Mouse (Mus musculus) neural tube, embryonic 11.5 days (tissue): ENCODE measurements around the gene Sh2d6. TPM values are rescaled to one million over a fixed set of nuclear protein-coding genes. Genes with fewer than 3 reads are reported as not detected.

Source experiments
- ATAC-seq: fragments of 200-750 bp; cut with Nextera tagmentation; 2 replicates; pipeline ENCODE4 v1.8.0; 2017; ENCODE audit warnings: moderate number of reproducible peaks, mild to moderate bottlenecking, moderate TSS enrichment, moderate library complexity; ENCODE audit not compliant: insufficient read depth, low FRiP score, low TSS enrichment
- DNase-seq: peaks from one replicate; pipeline ENCODE4 v3.0.0-alpha.2; 2015; ENCODE audit warnings: low spot score
- H3K27ac ChIP-seq: fragments of 300-500 bp; sonication (generic); 2 replicates; pipeline ENCODE4 v1.5.1; 2014; ENCODE audit warnings: low read depth, mild to moderate bottlenecking, low read length
- H3K27me3 ChIP-seq: fragments of 300-500 bp; sonication (generic); 2 replicates; pipeline ENCODE4 v1.6.1; 2014; ENCODE audit warnings: mild to moderate bottlenecking, low read length, mixed read lengths; ENCODE audit not compliant: control insufficient read depth, insufficient read depth
- H3K36me3 ChIP-seq: fragments of 300-500 bp; sonication (generic); 2 replicates; pipeline ENCODE4 v1.6.1; 2014; ENCODE audit warnings: mild to moderate bottlenecking, low read length, moderate library complexity, mixed read lengths; ENCODE audit not compliant: control insufficient read depth, insufficient read depth
- H3K4me1 ChIP-seq: fragments of 300-500 bp; sonication (generic); 2 replicates; pipeline ENCODE4 v1.6.1; 2014; ENCODE audit warnings: low read length, mixed read lengths; ENCODE audit not compliant: control insufficient read depth, insufficient read depth
- H3K4me2 ChIP-seq: fragments of 300-500 bp; sonication (generic); 2 replicates; pipeline ENCODE4 v1.6.1; 2014; ENCODE audit warnings: low read depth, mild to moderate bottlenecking, moderate library complexity
- H3K4me3 ChIP-seq: fragments of 300-500 bp; sonication (generic); 2 replicates; pipeline ENCODE4 v1.5.1; 2014; ENCODE audit warnings: low read depth, low read length
- H3K9ac ChIP-seq: fragments of 300-500 bp; sonication (generic); 2 replicates; pipeline ENCODE4 v1.6.1; 2014; ENCODE audit warnings: mild to moderate bottlenecking, low read length
- H3K9me3 ChIP-seq: fragments of 300-500 bp; sonication (generic); 2 replicates; pipeline ENCODE4 v1.6.1; 2016; ENCODE audit warnings: low read length; ENCODE audit not compliant: control insufficient read depth
- WGBS: fragments of 180-500 bp; shearing (Covaris S2); extraction: QIAGEN DNeasy Blood & Tissue Kit; methylation state at CpG from one replicate; pipeline ENCODE4 v1.1.7; 2014; 5-methylcytosine and 5-hydroxymethylcytosine counted together
- polyA plus RNA-seq: library from polyadenylated mRNA; unstranded; fragments of >200 nt; fragmentation: Nextera tagmentation; extraction: Ambion mirVana; gene quantifications from 2 replicates; pipeline ENCODE4 v1.2.1, GENCODE M21; 2014

The Sh2d6 gene
- polyA plus RNA-seq, 1 experiment from 2014 or later, result not detected

GRCm38 (mm10) chr6:72553079-72553412 is 31.5 kb upstream of the Sh2d6 start:
- Histone ChIP-seq H3K4me1 (peaks cover 3% of the 10 kb centered on the region; the same call in 1 of the 2 replicates), H3K9me3 (no peaks in the 10 kb centered on the region), H3K9ac (peak overlapping the region; percentile 52), H3K27ac (peak overlapping the region; percentile 47), H3K27me3 (no peaks in the 10 kb centered on the region), H3K4me3 (peak overlapping the region; percentile 43), H3K36me3 (no peaks in the 10 kb centered on the region), H3K4me2 (peak overlapping the region; percentile 62)
- DNase-seq, result no peak
- 12% methylated on average over 8 of the region's 8 CpGs for WGBS
- no peak; the same call in 1 of the 2 replicates for ATAC-seq

GRCm38 (mm10) chr6:72552171-72553078 is 30.9 kb upstream of the Sh2d6 start:
- peak overlapping the region; percentile 43 for H3K4me3 ChIP-seq
- 20% methylated on average over 27 of the region's 27 CpGs for WGBS
- ATAC-seq, result peak; percentile 86

GRCm38 (mm10) chr6:72550503-72551100 is 29.1 kb upstream of the Sh2d6 start:
- Histone ChIP-seq H3K27ac (no peak overlapping the region), H3K36me3 (no peaks in the 10 kb centered on the region), H3K4me1 (peaks cover 3% of the 10 kb centered on the region; the same call in 1 of the 2 replicates), H3K9me3 (no peaks in the 10 kb centered on the region; the same call in none of the 2 replicates), H3K4me3 (no peak overlapping the region), H3K4me2 (no peak overlapping the region), H3K27me3 (no peaks in the 10 kb centered on the region), H3K9ac (no peak overlapping the region)
- no peak for DNase-seq
- WGBS, result 89% methylated on average over 10 of the region's 10 CpGs
- no peak for ATAC-seq

More at GRCm38 (mm10) chr6:72552171-72553078, 30.9 kb upstream of the Sh2d6 start:
- no peaks in the 10 kb centered on the region for H3K27me3 ChIP-seq
- no peaks in the 10 kb centered on the region for H3K36me3 ChIP-seq
- peak overlapping the region; percentile 47 for H3K27ac ChIP-seq
- no peaks in the 10 kb centered on the region; the same call in 1 of the 2 replicates for H3K9me3 ChIP-seq
- H3K4me2 ChIP-seq, result peak overlapping the region; percentile 62
- H3K9ac ChIP-seq, result peak overlapping the region; percentile 52
- H3K4me1 ChIP-seq, result peaks cover 3% of the 10 kb centered on the region; the same call in 1 of the 2 replicates
- DNase-seq, result peak; percentile 82

- Histone ChIP-seq H3K9ac (no peak overlapping the region), H3K27me3 (no peaks in the 10 kb centered on the region), H3K4me3 (no peak overlapping the region), H3K4me2 (no peak overlapping the region), H3K4me1 (peaks cover 3% of the 10 kb centered on the region; the same call in 1 of the 2 replicates), H3K9me3 (no peaks in the 10 kb centered on the region; the same call in none of the 2 replicates), H3K27ac (no peak overlapping the region), H3K36me3 (no peaks in the 10 kb centered on the region)
- 63% methylated on average over 6 of the region's 6 CpGs for WGBS
- ATAC-seq (no peak), DNase-seq (no peak)
Observed at GRCm38 (mm10) chr6:72550025-72550424, 28.5 kb upstream of the Sh2d6 start.

- Histone ChIP-seq H3K4me2 (no peak overlapping the region), H3K27me3 (no peaks in the 10 kb centered on the region), H3K4me3 (no peak overlapping the region), H3K36me3 (no peaks in the 10 kb centered on the region), H3K27ac (no peak overlapping the region), H3K9ac (no peak overlapping the region), H3K4me1 (peaks cover 3% of the 10 kb centered on the region; the same call in 1 of the 2 replicates), H3K9me3 (no peaks in the 10 kb centered on the region; the same call in none of the 2 replicates)
- ATAC-seq (no peak), DNase-seq (no peak)
- 72% methylated on average over 9 of the region's 9 CpGs for WGBS
Observed at GRCm38 (mm10) chr6:72549041-72549580, 27.6 kb upstream of the Sh2d6 start.

GRCm38 (mm10) chr6:72547862-72548261 is 26.4 kb upstream of the Sh2d6 start:
- Histone ChIP-seq H3K27me3 (no peaks in the 10 kb centered on the region), H3K27ac (no peak overlapping the region), H3K4me2 (no peak overlapping the region), H3K4me1 (no peaks in the 10 kb centered on the region), H3K36me3 (no peaks in the 10 kb centered on the region), H3K9ac (no peak overlapping the region), H3K4me3 (no peak overlapping the region), H3K9me3 (no peaks in the 10 kb centered on the region; the same call in none of the 2 replicates)
- 94% methylated on average over 3 of the region's 3 CpGs for WGBS
- DNase-seq (no peak), ATAC-seq (no peak)

- DNase-seq (no peak), ATAC-seq (no peak)
- no peaks in the 10 kb centered on the region for H3K27me3 ChIP-seq
- H3K9me3 ChIP-seq, result no peaks in the 10 kb centered on the region; the same call in none of the 2 replicates
- H3K4me3 ChIP-seq, result no peak overlapping the region
- H3K4me1 ChIP-seq, result no peaks in the 10 kb centered on the region
- H3K36me3 ChIP-seq, result no peaks in the 10 kb centered on the region
- no peak overlapping the region for H3K9ac ChIP-seq
- H3K27ac ChIP-seq, result no peak overlapping the region
- WGBS, result 87% methylated on average over 2 of the region's 2 CpGs
- H3K4me2 ChIP-seq, result no peak overlapping the region
Observed at GRCm38 (mm10) chr6:72547121-72547520, 25.6 kb upstream of the Sh2d6 start.

GRCm38 (mm10) chr6:72545377-72545776 is 23.9 kb upstream of the Sh2d6 start:
- 45% methylated on average over 7 of the region's 7 CpGs for WGBS
- ATAC-seq (no peak), DNase-seq (no peak)
- Histone ChIP-seq H3K27ac (no peak overlapping the region), H3K4me2 (no peak overlapping the region), H3K9ac (no peak overlapping the region), H3K4me1 (no peaks in the 10 kb centered on the region), H3K36me3 (no peaks in the 10 kb centered on the region), H3K4me3 (no peak overlapping the region), H3K27me3 (no peaks in the 10 kb centered on the region), H3K9me3 (no peaks in the 10 kb centered on the region; the same call in none of the 2 replicates)
